Mouse (Mus musculus) liver, embryonic 14.5 days (tissue): ENCODE results near the gene Lyrm1. TPM values are rescaled to one million over a fixed set of nuclear protein-coding genes. Genes with fewer than 3 reads are reported as not detected.

Source experiments
- ATAC-seq: fragments of 200-750 bp; cut with Nextera tagmentation; 2 replicates; pipeline ENCODE4 v1.8.0; 2017; ENCODE audit warnings: moderate number of reproducible peaks, mild to moderate bottlenecking, moderate library complexity; ENCODE audit not compliant: insufficient read depth
- DNase-seq, 3 experiments: peaks; one replicate each; pipeline ENCODE4 v3.0.0-alpha.2; 2012 to 2013; ENCODE audit warnings: low read depth in 3 of 3, low spot score in 3 of 3
- H3K27ac ChIP-seq: fragments of 300-500 bp; sonication (generic); 2 replicates; pipeline ENCODE4 v1.5.1; 2014; ENCODE audit warnings: moderate library complexity, mild to moderate bottlenecking, control low read depth, inconsistent platforms
- H3K27me3 ChIP-seq: fragments of 300-500 bp; sonication (generic); 2 replicates; pipeline ENCODE4 v1.6.1; 2014; ENCODE audit warnings: mild to moderate bottlenecking, low read length, moderate library complexity; ENCODE audit not compliant: control insufficient read depth, insufficient read depth
- H3K36me3 ChIP-seq: fragments of 300-500 bp; sonication (generic); replicated peaks from 2 replicates; pipeline ENCODE4 v1.6.1; 2014; ENCODE audit warnings: low read depth; ENCODE audit not compliant: control insufficient read depth, insufficient read depth
- H3K4me1 ChIP-seq, 2 experiments: fragments of 200-500 bp in 1 of 2; fragments of 300-500 bp in 1 of 2; sonication (generic) in 1 of 2; replicated peaks; 2 replicates each; pipeline ENCODE4 v1.6.1; 2012 to 2014; ENCODE audit warnings: antibody characterized with exemption in 1 of 2, inconsistent platforms in 1 of 2, low read length in 1 of 2; ENCODE audit not compliant: control insufficient read depth in 2 of 2, insufficient read depth in 2 of 2
- H3K4me2 ChIP-seq: fragments of 300-500 bp; sonication (generic); 2 replicates; pipeline ENCODE4 v1.6.1; 2014; ENCODE audit warnings: low read depth, mild to moderate bottlenecking, control low read depth, moderate library complexity
- H3K4me3 ChIP-seq, 2 experiments: fragments of 200-500 bp in 1 of 2; fragments of 300-500 bp in 1 of 2; sonication (generic) in 1 of 2; 2 replicates each; pipeline ENCODE4 v1.5.1; 2012 to 2014; ENCODE audit warnings: low read depth in 2 of 2, low read length in 2 of 2, mild to moderate bottlenecking in 2 of 2, control low read depth in 1 of 2, inconsistent platforms in 1 of 2, moderate library complexity in 1 of 2; ENCODE audit not compliant: insufficient read depth in 1 of 2
- H3K9ac ChIP-seq: fragments of 300-500 bp; sonication (generic); replicated peaks from 2 replicates; pipeline ENCODE4 v1.6.1; 2014; ENCODE audit warnings: mild to moderate bottlenecking, control low read depth, moderate library complexity
- H3K9me3 ChIP-seq: fragments of 300-500 bp; sonication (generic); 2 replicates; pipeline ENCODE4 v1.6.1; 2016; ENCODE audit warnings: low read length, mixed read lengths; ENCODE audit not compliant: control insufficient read depth
- CTCF ChIP-seq: IDR thresholded peaks from 2 replicates; pipeline ENCODE4 v1.5.1; 2016; ENCODE audit warnings: antibody characterized with exemption, low read depth, control low read depth
- EP300 ChIP-seq: IDR thresholded peaks from 2 replicates; pipeline ENCODE4 v1.6.1; 2016; ENCODE audit warnings: antibody characterized with exemption, low read depth
- WGBS: fragments of 180-500 bp; shearing (Covaris S2); extraction: QIAGEN DNeasy Blood & Tissue Kit; methylation state at CpG from one replicate; pipeline ENCODE4 v1.1.7; 2014; ENCODE audit not compliant: insufficient replicate concordance; 5-methylcytosine and 5-hydroxymethylcytosine counted together
- polyA plus RNA-seq, 2 experiments: library from polyadenylated mRNA; depleted of rRNA in 1 of 2; stranded (reverse) in 1 of 2; unstranded in 1 of 2; fragments of >200 nt; fragmentation: Nextera tagmentation in 1 of 2; extraction: Ambion mirVana in 1 of 2; gene quantifications; 2 replicates each; pipeline versions ENCODE4 v1.2.1 to v1.2.3; 2012 to 2014

Gene Lyrm1
- polyA plus RNA-seq, 2 experiments = 1.4 to 3.2 TPM

- Histone ChIP-seq H3K27me3 (no peaks in the 10 kb centered on the region), H3K4me1 (no peaks in the 10 kb centered on the region), H3K36me3 (no peaks in the 10 kb centered on the region), H3K9me3 (no peaks in the 10 kb centered on the region), H3K9ac (no peak overlapping the region), H3K4me2 (no peak overlapping the region), H3K4me3 (no peak overlapping the region), H3K27ac (no peak overlapping the region)
- ATAC-seq (no peak), DNase-seq (no peak)
- TF ChIP-seq EP300 (no peak), CTCF (no peak)
Measured at GRCm38 (mm10) chr7:119978576-119978975, 82.9 kb downstream of the Lyrm1 start.

- no peak for ATAC-seq
- DNase-seq = no peak
- no peaks in the 10 kb centered on the region for H3K4me1 ChIP-seq
- H3K4me3 ChIP-seq = no peak overlapping the region
- no peak for TF ChIP-seq EP300
- H3K27me3 ChIP-seq = no peaks in the 10 kb centered on the region
- H3K27ac ChIP-seq = no peak overlapping the region
- H3K4me2 ChIP-seq = no peak overlapping the region
- H3K9ac ChIP-seq = no peak overlapping the region
- no peaks in the 10 kb centered on the region for H3K9me3 ChIP-seq
- no peaks in the 10 kb centered on the region for H3K36me3 ChIP-seq
- 65% methylated on average over 3 of the region's 3 CpGs for WGBS
Measured at GRCm38 (mm10) chr7:119980170-119980569, 84.5 kb downstream of the Lyrm1 start.

- no peak for TF ChIP-seq EP300
- no peak for TF ChIP-seq CTCF
- Histone ChIP-seq H3K27me3 (no peaks in the 10 kb centered on the region), H3K9ac (no peak overlapping the region), H3K4me3 (no peak overlapping the region), H3K27ac (no peak overlapping the region), H3K36me3 (no peaks in the 10 kb centered on the region), H3K4me2 (no peak overlapping the region), H3K9me3 (no peaks in the 10 kb centered on the region), H3K4me1 (no peaks in the 10 kb centered on the region)
- DNase-seq (no peak), ATAC-seq (no peak)
- 53% methylated on average over 3 of the region's 3 CpGs for WGBS
Measured at GRCm38 (mm10) chr7:119985279-119985912, 89.7 kb downstream of the Lyrm1 start.

GRCm38 (mm10) chr7:119997066-119997465 lies 101.4 kb downstream of the Lyrm1 start:
- no peaks in the 10 kb centered on the region for H3K36me3 ChIP-seq
- ATAC-seq (no peak), DNase-seq (no peak)
- H3K9me3 ChIP-seq = no peaks in the 10 kb centered on the region
- no peak overlapping the region for H3K9ac ChIP-seq
- H3K4me1 ChIP-seq = no peaks in the 10 kb centered on the region
- no peak overlapping the region for H3K27ac ChIP-seq
- no peak overlapping the region for H3K4me2 ChIP-seq
- WGBS = 53% methylated on average over 6 of the region's 6 CpGs
- H3K4me3 ChIP-seq = no peak overlapping the region
- TF ChIP-seq CTCF = no peak
- TF ChIP-seq EP300 = no peak
- no peaks in the 10 kb centered on the region for H3K27me3 ChIP-seq

Other genes starting within 250 kb of the Lyrm1 start
- not detected in 2 replicates for gene Acsm4, start 205.8 kb upstream of the Lyrm1 start, polyA plus RNA-seq (2012; rRNA removed)
- gene Acsm4, start 205.8 kb upstream of the Lyrm1 start, polyA plus RNA-seq (2014; fragmentation: Nextera tagmentation; extraction: Ambion mirVana) = not detected in 2 replicates
- 8.7 and 14.6 TPM in 2 replicates for gene Thumpd1, start 175.1 kb upstream of the Lyrm1 start, polyA plus RNA-seq (2012; rRNA removed)
- 28.1 and 31.2 TPM in 2 replicates for gene Thumpd1, start 175.1 kb upstream of the Lyrm1 start, polyA plus RNA-seq (2014; fragmentation: Nextera tagmentation; extraction: Ambion mirVana)
- 1.6 and 1.9 TPM in 2 replicates for gene Acsm3, start 134.9 kb upstream of the Lyrm1 start, polyA plus RNA-seq (2012; rRNA removed)
- gene Acsm3, start 134.9 kb upstream of the Lyrm1 start, polyA plus RNA-seq (2014; fragmentation: Nextera tagmentation; extraction: Ambion mirVana) = 2.0 and 2.1 TPM in 2 replicates
- 6.2 and 14.6 TPM in 2 replicates for gene Rexo5, start 101.9 kb upstream of the Lyrm1 start, polyA plus RNA-seq (2012; rRNA removed)
- 6.8 and 11.0 TPM in 2 replicates for gene Rexo5, start 101.9 kb upstream of the Lyrm1 start, polyA plus RNA-seq (2014; fragmentation: Nextera tagmentation; extraction: Ambion mirVana)
- 3.4 and 4.3 TPM in 2 replicates for gene Eri2, start 101.8 kb upstream of the Lyrm1 start, polyA plus RNA-seq (2012; rRNA removed)
- gene Eri2, start 101.8 kb upstream of the Lyrm1 start, polyA plus RNA-seq (2014; fragmentation: Nextera tagmentation; extraction: Ambion mirVana) = 13.2 and 14.3 TPM in 2 replicates
- 0.63 and 0.87 TPM in 2 replicates for gene Dcun1d3, start 437 bp downstream of the Lyrm1 start, polyA plus RNA-seq (2012; rRNA removed)
- 1.2 and 1.9 TPM in 2 replicates for gene Dcun1d3, start 437 bp downstream of the Lyrm1 start, polyA plus RNA-seq (2014; fragmentation: Nextera tagmentation; extraction: Ambion mirVana)
- not detected in 2 replicates for gene Dnah3, start 199.4 kb downstream of the Lyrm1 start, polyA plus RNA-seq (2012; rRNA removed)
- not detected in 2 replicates for gene Dnah3, start 199.4 kb downstream of the Lyrm1 start, polyA plus RNA-seq (2014; fragmentation: Nextera tagmentation; extraction: Ambion mirVana)
- gene Tmem159, start 206.5 kb downstream of the Lyrm1 start, polyA plus RNA-seq (2012; rRNA removed) = 0.77 and 0.78 TPM in 2 replicates
- 1.7 and 1.9 TPM in 2 replicates for gene Tmem159, start 206.5 kb downstream of the Lyrm1 start, polyA plus RNA-seq (2014; fragmentation: Nextera tagmentation; extraction: Ambion mirVana)
- not detected in 2 replicates for gene Zp2, start 249.4 kb downstream of the Lyrm1 start, polyA plus RNA-seq (2012; rRNA removed)
- gene Zp2, start 249.4 kb downstream of the Lyrm1 start, polyA plus RNA-seq (2014; fragmentation: Nextera tagmentation; extraction: Ambion mirVana) = not detected in 2 replicates